In genomic region chr6:101360211-101360737, GRCm38 (mm10) we compare ENCODE assay signal across 13 mouse cellular contexts. TPM values are rescaled to one million over a fixed set of nuclear protein-coding genes. Genes with fewer than 3 reads are reported as not detected.
DNase-seq lines count a peak whose midpoint lies in the region; ATAC-seq and TF ChIP-seq lines count a peak whose summit lies in the region.
"Had no signal": no experiment of that assay in that cellular context is flagged by ENCODE, and none has a peak within 500 bp of the region (broad histone marks: within the 10 kb centered on the region; RNA-seq: fewer than 3 reads in every experiment).

No protein-coding gene starts in this region.

- peaks cover 56% of the 10 kb centered on the region for H3K4me1 ChIP-seq in embryonic facial prominence, embryonic 12.5 days
- peaks cover 49% of the 10 kb centered on the region for H3K4me1 ChIP-seq in embryonic facial prominence, embryonic 10.5 days
- H3K4me1 ChIP-seq in kidney, embryonic 14.5 days (ENCODE audit: control insufficient read depth, insufficient read depth, low read length), result peaks cover 24% of the 10 kb centered on the region
- no peaks in the 10 kb centered on the region for H3K4me1 ChIP-seq in kidney, adult 2 months (ENCODE audit: control insufficient read depth, insufficient read depth, low read length)
- H3K4me1 ChIP-seq in lung, postnatal 0 days (ENCODE audit: insufficient read depth, low read depth, low read length), result no peaks in the 10 kb centered on the region
- H3K4me1 ChIP-seq in liver, embryonic 12.5 days, result no peaks in the 10 kb centered on the region
- H3K4me1 ChIP-seq: megakaryocyte, embryonic 14.5 days had no signal

- H3K36me3 ChIP-seq in embryonic facial prominence, embryonic 12.5 days, result peaks cover 14% of the 10 kb centered on the region
- peaks cover 24% of the 10 kb centered on the region for H3K36me3 ChIP-seq in embryonic facial prominence, embryonic 10.5 days (replicated peaks)
- H3K36me3 ChIP-seq in kidney, embryonic 14.5 days (ENCODE audit: control insufficient read depth, insufficient read depth, low read length), result no peaks in the 10 kb centered on the region
- H3K36me3 ChIP-seq in kidney, adult 2 months (ENCODE audit: control insufficient read depth, insufficient read depth, low read length), result no peaks in the 10 kb centered on the region
- H3K36me3 ChIP-seq in lung, postnatal 0 days (ENCODE audit: insufficient read depth, low read length), result no peaks in the 10 kb centered on the region
- no peaks in the 10 kb centered on the region for H3K36me3 ChIP-seq in liver, embryonic 12.5 days

- no peaks in the 10 kb centered on the region for H3K27me3 ChIP-seq in embryonic facial prominence, embryonic 12.5 days
- no peaks in the 10 kb centered on the region for H3K27me3 ChIP-seq in embryonic facial prominence, embryonic 10.5 days (replicated peaks; ENCODE audit: low read depth, poor library complexity, severe bottlenecking)
- no peaks in the 10 kb centered on the region for H3K27me3 ChIP-seq in kidney, embryonic 14.5 days (ENCODE audit: control insufficient read depth, insufficient read depth, low read length)
- H3K27me3 ChIP-seq in kidney, adult 2 months (replicated peaks; ENCODE audit: control insufficient read depth, insufficient read depth, low read length), result no peaks in the 10 kb centered on the region
- no peaks in the 10 kb centered on the region for H3K27me3 ChIP-seq in lung, postnatal 0 days (replicated peaks; ENCODE audit: insufficient read depth, low read length)
- no peaks in the 10 kb centered on the region for H3K27me3 ChIP-seq in liver, embryonic 12.5 days (replicated peaks)
- H3K27me3 ChIP-seq: megakaryocyte, embryonic 14.5 days had no signal

- WGBS in embryonic facial prominence, embryonic 12.5 days, result 48% methylated on average over 12 of the region's 12 CpGs
- WGBS in embryonic facial prominence, embryonic 10.5 days, result 77% methylated on average over 12 of the region's 12 CpGs
- 46% methylated on average over 12 of the region's 12 CpGs for WGBS in kidney, embryonic 14.5 days
- 68% methylated on average over 12 of the region's 12 CpGs for WGBS in kidney, adult 2 months
- WGBS in lung, postnatal 0 days, result 52% methylated on average over 12 of the region's 12 CpGs
- WGBS in liver, embryonic 12.5 days (ENCODE audit: insufficient replicate concordance), result 58% methylated on average over 12 of the region's 12 CpGs

- TF ChIP-seq EP300 in lung, postnatal 0 days (IDR thresholded peaks at IDR 0.05), result peak; percentile 65; the same call in 1 of the 2 replicates

- no peak overlapping the region for H3K4me2 ChIP-seq in embryonic facial prominence, embryonic 12.5 days (replicated peaks)
- H3K4me2 ChIP-seq in kidney, embryonic 14.5 days (replicated peaks; ENCODE audit: low read depth, low read length), result no peak overlapping the region
- H3K4me2 ChIP-seq in lung, postnatal 0 days (replicated peaks; ENCODE audit: low read depth, low read length), result no peak overlapping the region
- H3K4me2 ChIP-seq in liver, embryonic 12.5 days, result no peak overlapping the region

- H3K4me3 ChIP-seq in embryonic facial prominence, embryonic 12.5 days, result no peak overlapping the region
- H3K4me3 ChIP-seq in embryonic facial prominence, embryonic 10.5 days, result no peak overlapping the region
- H3K4me3 ChIP-seq in kidney, embryonic 14.5 days (ENCODE audit: low read length), result no peak overlapping the region
- no peak overlapping the region for H3K4me3 ChIP-seq in kidney, adult 2 months (ENCODE audit: insufficient read depth, low read depth, low read length)
- H3K4me3 ChIP-seq in lung, postnatal 0 days (ENCODE audit: low read depth, low read length), result no peak overlapping the region
- H3K4me3 ChIP-seq in liver, embryonic 12.5 days, result no peak overlapping the region
- H3K4me3 ChIP-seq: megakaryocyte, embryonic 14.5 days had no signal

- TF ChIP-seq POLR2A in kidney, adult 2 months (IDR thresholded peaks at IDR 0.05; ENCODE audit: low read depth, low read length), result no peak

- 0 out of 2 replicates have a peak overlapping the region, but pooled peaks have one; percentile 37 for H3K27ac ChIP-seq in embryonic facial prominence, embryonic 12.5 days
- no peak overlapping the region for H3K27ac ChIP-seq in embryonic facial prominence, embryonic 10.5 days (replicated peaks)
- peak overlapping the region; percentile 59; the same call in 1 of the 2 replicates for H3K27ac ChIP-seq in kidney, embryonic 14.5 days (ENCODE audit: low read depth, low read length)
- H3K27ac ChIP-seq in kidney, adult 2 months (ENCODE audit: insufficient read depth, low read depth, low read length), result no peak overlapping the region
- H3K27ac ChIP-seq in lung, postnatal 0 days (ENCODE audit: low read length), result no peak overlapping the region
- no peak overlapping the region for H3K27ac ChIP-seq in liver, embryonic 12.5 days
- H3K27ac ChIP-seq: hindbrain, postnatal 0 days had no signal

- no peak for ATAC-seq in embryonic facial prominence, embryonic 12.5 days (ENCODE audit: insufficient number of reproducible peaks, insufficient read depth, low FRiP score, low TSS enrichment)
- peak; percentile 73 for ATAC-seq in kidney, embryonic 14.5 days (ENCODE audit: low FRiP score, low TSS enrichment)
- peak; percentile 63 for ATAC-seq in lung, postnatal 0 days
- no peak for ATAC-seq in liver, embryonic 12.5 days
- ATAC-seq: forebrain, embryonic 16.5 days; hindbrain, postnatal 0 days had no signal

- TF ChIP-seq CTCF in kidney, adult 2 months (conservative IDR thresholded peaks at IDR 0.05; ENCODE audit: insufficient read depth, insufficient read length, low read depth, low read length), result no peak
- no peak for TF ChIP-seq CTCF in lung, postnatal 0 days (IDR thresholded peaks at IDR 0.05)

- DNase-seq in embryonic facial prominence, embryonic 10.5 days (ENCODE audit: low spot score), result no peak
- DNase-seq in kidney, adult 2 months, result no peak
- DNase-seq in 3T3-L1 (ENCODE audit: low read depth, low spot score), result peak; percentile 85
- DNase-seq in lung, postnatal 0 days (ENCODE audit: low spot score), result peak; percentile 67
- no peak for DNase-seq in embryo, embryonic 11 days
- DNase-seq: cerebellum, adult 11 months; gastrocnemius, postnatal 25 days had no signal

- H3K9me3 ChIP-seq in embryonic facial prominence, embryonic 12.5 days, result no peaks in the 10 kb centered on the region
- H3K9me3 ChIP-seq in embryonic facial prominence, embryonic 10.5 days, result no peaks in the 10 kb centered on the region
- H3K9me3 ChIP-seq in kidney, embryonic 14.5 days (ENCODE audit: control insufficient read depth, low read length), result no peaks in the 10 kb centered on the region
- H3K9me3 ChIP-seq in lung, postnatal 0 days (ENCODE audit: low read length), result no peaks in the 10 kb centered on the region
- H3K9me3 ChIP-seq in liver, embryonic 12.5 days (replicated peaks), result no peaks in the 10 kb centered on the region

- no peak overlapping the region for H3K9ac ChIP-seq in embryonic facial prominence, embryonic 12.5 days
- H3K9ac ChIP-seq in kidney, embryonic 14.5 days (ENCODE audit: low read depth, low read length), result no peak overlapping the region
- no peak overlapping the region for H3K9ac ChIP-seq in lung, postnatal 0 days (replicated peaks; ENCODE audit: low read depth)
- no peak overlapping the region for H3K9ac ChIP-seq in liver, embryonic 12.5 days

RNA-seq across cellular contexts. Expression of gene Pdzrn3, which starts 17.4 kb away (rescaled TPM):
- polyA plus RNA-seq in embryonic facial prominence, embryonic 12.5 days (2016; fragmentation: Nextera tagmentation; extraction: Ambion mirVana), result 16.5 and 17.3 TPM in 2 replicates
- polyA plus RNA-seq in embryonic facial prominence, embryonic 10.5 days (2016; fragmentation: Nextera tagmentation; extraction: Ambion mirVana), result 7.9 and 8.9 TPM in 2 replicates
- polyA plus RNA-seq in kidney, embryonic 14.5 days (2014; fragmentation: Nextera tagmentation; extraction: Ambion mirVana), result 8.4 and 12.1 TPM in 2 replicates
- 11.9 and 14.2 TPM in 2 replicates for polyA plus RNA-seq in kidney, adult 2 months (2012; rRNA removed)
- polyA plus RNA-seq in lung, postnatal 0 days (2015; fragmentation: Nextera tagmentation; extraction: Ambion mirVana), result 5.9 and 7.4 TPM in 2 replicates
- polyA plus RNA-seq in liver, embryonic 12.5 days (2016; fragmentation: Nextera tagmentation; extraction: Ambion mirVana), result 1.4 TPM in 2 replicates

Comparison
In these comparisons a context has a peak if more than half of its experiments do, and no peak if none do; other contexts are left out.
1. H3K27ac ChIP-seq: peak in embryonic facial prominence, embryonic 12.5 days (single experiment) and kidney, embryonic 14.5 days (single experiment); none in embryonic facial prominence, embryonic 10.5 days (single experiment), kidney, adult 2 months (single experiment), lung, postnatal 0 days (single experiment) and liver, embryonic 12.5 days (single experiment).
2. ATAC-seq: peak in kidney, embryonic 14.5 days (single experiment) and lung, postnatal 0 days (single experiment); none in embryonic facial prominence, embryonic 12.5 days (single experiment) and liver, embryonic 12.5 days (single experiment).
3. DNase-seq: peak in 3T3-L1 (single experiment) and lung, postnatal 0 days (single experiment); none in embryonic facial prominence, embryonic 10.5 days (single experiment), kidney, adult 2 months (single experiment) and embryo, embryonic 11 days (single experiment).